Mouse (Mus musculus) megakaryocyte, embryonic 14.5 days (primary cell): ENCODE measurements at regions not wholly inside any gene's neighbourhood (a gene's known extent, or its start where the extent isn't known, plus 50 kb on each side); places are given as distances from the start of the nearest gene placed in this dataset.

ENCODE experiments used
- FLI1 ChIP-seq: IDR thresholded peaks from 2 replicates; pipeline ENCODE4 v1.6.1; 2012; ENCODE audit warnings: low read length, inconsistent platforms, mixed read lengths
- GATA1 ChIP-seq: IDR thresholded peaks from 3 replicates; pipeline ENCODE4 v1.6.1; 2012; ENCODE audit warnings: mixed read lengths, low read length, inconsistent platforms, borderline replicate concordance

DNA sequence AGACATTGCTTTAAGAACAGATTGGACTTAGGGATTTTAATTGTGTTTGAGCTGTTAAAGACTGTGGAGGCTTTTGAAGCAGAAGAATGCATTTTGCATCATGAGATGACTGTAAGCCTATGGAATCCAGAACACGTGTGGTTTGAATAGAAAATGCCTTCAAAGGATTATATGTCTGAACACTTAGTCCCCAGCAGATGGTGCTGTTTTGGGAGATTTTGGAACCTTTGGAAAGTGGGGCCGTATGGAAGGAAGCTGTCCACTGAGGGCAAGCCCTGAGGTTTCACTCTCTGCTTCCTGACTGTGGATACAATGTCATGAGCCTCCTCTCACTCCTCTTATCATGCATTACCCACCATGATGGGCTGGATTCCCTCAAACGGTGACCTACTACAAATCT is 168.4 kb upstream of the Irx4 start:
- TF ChIP-seq GATA1: no peak
- TF ChIP-seq FLI1: no peak
